13 mouse cellular contexts compared by ENCODE assay signal in the genomic region with DNA sequence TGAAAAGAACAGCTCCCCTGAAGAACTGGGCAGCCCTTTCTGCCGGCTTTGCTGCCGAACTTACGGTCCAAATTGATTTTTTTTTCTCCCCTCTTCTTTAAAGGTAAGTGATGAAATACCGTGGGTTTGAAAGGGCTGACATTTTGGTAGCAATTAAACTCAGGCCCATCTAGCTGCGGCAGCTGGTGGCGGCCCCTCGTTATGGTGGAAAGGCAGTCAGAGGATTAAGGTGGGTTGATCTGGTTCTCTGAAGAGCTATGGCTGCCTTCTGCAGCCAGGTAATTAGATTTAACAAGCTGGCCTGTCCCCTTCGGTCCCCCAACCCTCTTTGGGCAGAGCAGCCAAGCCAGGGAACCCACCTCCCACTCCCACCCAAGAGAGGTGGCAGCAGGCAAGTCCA.
"Had no signal": no experiment of that assay in that cellular context is flagged by ENCODE, and none has a peak within 500 bp of the region (broad histone marks: within the 10 kb centered on the region; RNA-seq: fewer than 3 reads in every experiment).

No protein-coding gene starts in this region.

- DNase-seq: kidney, adult 8-10 months; kidney, postnatal 25 days; liver; lung, adult 18-20 months; retina, postnatal 1 day; right cerebral cortex, postnatal 4 days; spleen, adult 18-20 months; thymus, adult 18-20 months; thymus, postnatal 25 days had no signal

- H3K27ac ChIP-seq: left cerebral cortex, adult 2 months; limb, embryonic 12.5 days; liver, embryonic 14.5 days had no signal

- H3K4me2 ChIP-seq: limb, embryonic 12.5 days had no signal

- H3K9me3 ChIP-seq: limb, embryonic 12.5 days had no signal

- ATAC-seq: intestine, postnatal 0 days had no signal

- H3K36me3 ChIP-seq: limb, embryonic 12.5 days had no signal

- H3K9ac ChIP-seq: limb, embryonic 12.5 days; liver, embryonic 14.5 days had no signal

- H3K4me3 ChIP-seq: left cerebral cortex, adult 2 months; limb, embryonic 12.5 days had no signal
